Mouse (Mus musculus): ENCODE results near the gene Olfr789. TPM values are rescaled to one million over a fixed set of nuclear protein-coding genes. Genes with fewer than 3 reads are reported as not detected.

The Olfr789 gene
- not detected in 2 replicates for polyA plus RNA-seq (2012; rRNA removed)

DNA sequence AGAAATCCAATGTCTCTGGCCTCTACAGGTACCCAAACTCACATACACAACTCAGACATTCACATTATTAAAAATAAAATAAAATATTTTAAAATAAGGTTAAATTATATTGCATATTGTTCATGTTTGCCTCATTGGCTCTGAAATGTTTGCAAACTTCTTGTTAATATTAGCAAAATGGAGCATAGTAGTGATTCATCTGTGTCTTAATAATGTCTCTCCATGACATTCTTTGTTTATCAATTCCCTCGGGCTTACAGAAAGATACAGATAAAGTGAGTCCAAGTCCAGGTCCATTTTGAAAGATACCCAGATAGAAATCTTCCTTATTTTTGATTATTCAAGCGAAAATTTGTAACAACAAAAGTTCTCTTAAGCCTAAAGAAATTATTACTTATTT, at the start of gene Olfr789:
Gene Olfr789, plus strand, starts transcription at position 301 of the 400 bp plus-strand sequence.
- no peak for TF ChIP-seq POLR2A (IDR thresholded peaks at IDR 0.05; ENCODE audit: borderline replicate concordance, insufficient read depth, low read length)
- TF ChIP-seq CTCF (IDR thresholded peaks at IDR 0.05; ENCODE audit: borderline replicate concordance, insufficient read depth, low read depth, low read length), result no peak
- Histone ChIP-seq H3K4me1 (ENCODE audit: control insufficient read depth, insufficient read depth, low read length) (no peaks in the 10 kb centered on the region), H3K4me3 (replicated peaks; ENCODE audit: insufficient read depth, low read depth, low read length) (no peak within 1 kb of the TSS), H3K27ac (ENCODE audit: insufficient read depth, low read length) (no peak within 1 kb of the TSS), H3K27me3 (ENCODE audit: control insufficient read depth, insufficient read depth, low read length) (no peaks in the 10 kb centered on the region)
- DNase-seq, result no peak
- WGBS, result 61% methylated on average over 2 of the region's 2 CpGs

- H3K4me1 ChIP-seq (ENCODE audit: control insufficient read depth, insufficient read depth, low read length), result no peaks in the 10 kb centered on the region
- WGBS, result 80% methylated on average over 3 of the region's 3 CpGs
- no peak within 1 kb of the TSS for H3K4me3 ChIP-seq (replicated peaks; ENCODE audit: insufficient read depth, low read depth, low read length)
- H3K27me3 ChIP-seq (ENCODE audit: control insufficient read depth, insufficient read depth, low read length), result no peaks in the 10 kb centered on the region
- TF ChIP-seq POLR2A (IDR thresholded peaks at IDR 0.05; ENCODE audit: borderline replicate concordance, insufficient read depth, low read length) (no peak), CTCF (IDR thresholded peaks at IDR 0.05; ENCODE audit: borderline replicate concordance, insufficient read depth, low read depth, low read length) (no peak)
- no peak within 1 kb of the TSS for H3K27ac ChIP-seq (ENCODE audit: insufficient read depth, low read length)
- DNase-seq, result no peak
Measured at GRCm38 (mm10) chr10:129461562-129461961, 23.0 kb upstream of the Olfr789 start, which contains the start of gene Olfr787. Gene Olfr787 (plus strand): TSS chr10:129461862.

DNA sequence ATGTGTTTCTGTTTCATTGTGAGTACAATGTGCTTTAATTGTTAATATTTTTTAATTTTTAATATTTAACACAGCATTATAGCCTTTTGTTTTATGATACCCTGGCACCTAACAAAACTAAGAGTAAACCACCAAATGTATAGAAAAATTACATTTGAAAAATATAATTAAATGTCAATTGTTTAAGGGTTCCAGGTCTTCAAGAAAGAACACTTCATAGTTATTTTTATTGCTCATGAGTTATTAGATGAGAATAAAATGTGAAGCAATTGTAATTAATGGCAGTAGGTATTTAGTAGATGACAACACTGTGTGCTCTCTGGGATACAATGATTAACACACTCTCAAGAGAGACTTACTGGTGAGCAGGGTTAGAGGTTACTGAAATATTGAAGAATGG, 13.9 kb upstream of the Olfr789 start, which contains the start of gene Olfr788:
Gene Olfr788, plus strand, starts transcription at position 301 of the 400 bp plus-strand sequence.
- Histone ChIP-seq H3K4me1 (ENCODE audit: control insufficient read depth, insufficient read depth, low read length) (no peaks in the 10 kb centered on the region), H3K27ac (ENCODE audit: insufficient read depth, low read length) (no peak within 1 kb of the TSS), H3K27me3 (ENCODE audit: control insufficient read depth, insufficient read depth, low read length) (no peaks in the 10 kb centered on the region), H3K4me3 (replicated peaks; ENCODE audit: insufficient read depth, low read depth, low read length) (no peak within 1 kb of the TSS)
- TF ChIP-seq POLR2A (IDR thresholded peaks at IDR 0.05; ENCODE audit: borderline replicate concordance, insufficient read depth, low read length) (no peak), CTCF (IDR thresholded peaks at IDR 0.05; ENCODE audit: borderline replicate concordance, insufficient read depth, low read depth, low read length) (no peak)
- no peak for DNase-seq

DNA sequence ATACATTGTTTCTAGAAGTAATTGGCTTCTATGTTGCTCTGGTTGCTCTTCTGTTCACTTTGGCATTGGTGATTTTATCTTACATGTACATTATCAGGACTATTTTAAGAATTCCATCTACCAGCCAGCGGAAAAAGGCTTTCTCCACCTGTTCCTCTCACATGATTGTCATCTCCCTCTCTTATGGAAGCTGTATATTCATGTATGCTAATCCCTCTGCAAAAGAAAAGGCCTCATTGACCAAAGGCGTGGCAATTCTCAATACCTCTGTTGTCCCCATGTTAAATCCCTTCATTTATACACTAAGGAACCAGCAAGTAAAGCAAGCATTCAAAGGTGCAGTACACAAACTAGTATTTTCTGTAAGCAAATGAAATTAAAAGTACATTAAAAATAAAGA, 11.3 kb upstream of the Olfr789 start:
- Histone ChIP-seq H3K4me3 (replicated peaks; ENCODE audit: insufficient read depth, low read depth, low read length) (no peak overlapping the region), H3K27ac (ENCODE audit: insufficient read depth, low read length) (no peak overlapping the region), H3K4me1 (ENCODE audit: control insufficient read depth, insufficient read depth, low read length) (no peaks in the 10 kb centered on the region), H3K27me3 (ENCODE audit: control insufficient read depth, insufficient read depth, low read length) (no peaks in the 10 kb centered on the region)
- TF ChIP-seq POLR2A (IDR thresholded peaks at IDR 0.05; ENCODE audit: borderline replicate concordance, insufficient read depth, low read length) (no peak), CTCF (IDR thresholded peaks at IDR 0.05; ENCODE audit: borderline replicate concordance, insufficient read depth, low read depth, low read length) (no peak)
- 71% methylated on average over 2 of the region's 2 CpGs for WGBS
- no peak for DNase-seq

DNA sequence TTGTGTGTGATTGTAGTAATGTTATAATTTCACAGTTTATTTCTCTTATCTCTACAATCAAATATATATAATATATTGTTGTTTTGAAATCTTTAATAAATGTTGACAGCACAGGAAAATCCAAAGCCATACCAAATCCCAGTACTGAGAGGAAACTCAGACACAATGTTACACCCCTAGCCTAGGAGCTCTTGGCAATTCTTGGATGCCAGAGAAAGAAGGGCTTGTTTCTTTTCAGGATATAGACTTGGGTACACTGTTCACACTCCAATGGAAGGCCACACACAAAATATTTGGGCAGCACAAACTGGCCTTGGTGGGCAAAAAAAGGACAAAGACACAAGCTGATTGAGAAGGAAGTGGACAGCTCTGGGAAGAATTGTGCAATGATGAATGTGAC, 10.8 kb upstream of the Olfr789 start:
- Histone ChIP-seq H3K4me3 (replicated peaks; ENCODE audit: insufficient read depth, low read depth, low read length) (no peak overlapping the region), H3K27me3 (ENCODE audit: control insufficient read depth, insufficient read depth, low read length) (no peaks in the 10 kb centered on the region), H3K27ac (ENCODE audit: insufficient read depth, low read length) (no peak overlapping the region), H3K4me1 (ENCODE audit: control insufficient read depth, insufficient read depth, low read length) (no peaks in the 10 kb centered on the region)
- TF ChIP-seq POLR2A (IDR thresholded peaks at IDR 0.05; ENCODE audit: borderline replicate concordance, insufficient read depth, low read length) (no peak), CTCF (IDR thresholded peaks at IDR 0.05; ENCODE audit: borderline replicate concordance, insufficient read depth, low read depth, low read length) (no peak)
- no peak for DNase-seq

- no peaks in the 10 kb centered on the region for H3K27me3 ChIP-seq (ENCODE audit: control insufficient read depth, insufficient read depth, low read length)
- H3K4me3 ChIP-seq (replicated peaks; ENCODE audit: insufficient read depth, low read depth, low read length), result no peak overlapping the region
- WGBS, result 75% methylated on average over 2 of the region's 2 CpGs
- no peak overlapping the region for H3K27ac ChIP-seq (ENCODE audit: insufficient read depth, low read length)
- TF ChIP-seq CTCF (IDR thresholded peaks at IDR 0.05; ENCODE audit: borderline replicate concordance, insufficient read depth, low read depth, low read length) (no peak), POLR2A (IDR thresholded peaks at IDR 0.05; ENCODE audit: borderline replicate concordance, insufficient read depth, low read length) (no peak)
- no peak for DNase-seq
- H3K4me1 ChIP-seq (ENCODE audit: control insufficient read depth, insufficient read depth, low read length), result no peaks in the 10 kb centered on the region
Measured at GRCm38 (mm10) chr10:129490101-129490500, 5.5 kb downstream of the Olfr789 start.

GRCm38 (mm10) chr10:129498192-129498591, 13.6 kb downstream of the Olfr789 start, which contains the start of gene Olfr790:
Gene Olfr790 (plus strand): TSS chr10:129498492.
- Histone ChIP-seq H3K27me3 (ENCODE audit: control insufficient read depth, insufficient read depth, low read length) (no peaks in the 10 kb centered on the region), H3K27ac (ENCODE audit: insufficient read depth, low read length) (no peak within 1 kb of the TSS), H3K4me1 (ENCODE audit: control insufficient read depth, insufficient read depth, low read length) (no peaks in the 10 kb centered on the region), H3K4me3 (replicated peaks; ENCODE audit: insufficient read depth, low read depth, low read length) (no peak within 1 kb of the TSS)
- TF ChIP-seq CTCF (IDR thresholded peaks at IDR 0.05; ENCODE audit: borderline replicate concordance, insufficient read depth, low read depth, low read length), result no peak
- TF ChIP-seq POLR2A (IDR thresholded peaks at IDR 0.05; ENCODE audit: borderline replicate concordance, insufficient read depth, low read length), result no peak
- DNase-seq, result no peak

GRCm38 (mm10) chr10:129521492-129521891, 36.9 kb downstream of the Olfr789 start, which contains the start of gene Olfr791:
Gene Olfr791 (plus strand): TSS chr10:129521792.
- DNase-seq, result no peak
- TF ChIP-seq POLR2A (IDR thresholded peaks at IDR 0.05; ENCODE audit: borderline replicate concordance, insufficient read depth, low read length) (no peak), CTCF (IDR thresholded peaks at IDR 0.05; ENCODE audit: borderline replicate concordance, insufficient read depth, low read depth, low read length) (no peak)
- Histone ChIP-seq H3K27ac (ENCODE audit: insufficient read depth, low read length) (no peak within 1 kb of the TSS), H3K27me3 (ENCODE audit: control insufficient read depth, insufficient read depth, low read length) (no peaks in the 10 kb centered on the region), H3K4me1 (ENCODE audit: control insufficient read depth, insufficient read depth, low read length) (no peaks in the 10 kb centered on the region), H3K4me3 (replicated peaks; ENCODE audit: insufficient read depth, low read depth, low read length) (no peak within 1 kb of the TSS)
- 70% methylated on average over 3 of the region's 3 CpGs for WGBS

Data from cerebellum, adult 2 months (tissue).